Mouse (Mus musculus): ENCODE results near the gene Tmem38b.
"Not testable (repeated sequence)": the region's sequence is repeated elsewhere in the genome, so short reads cannot be mapped to it uniquely, and the experiment has no call there.

- not testable (repeated sequence) for TF ChIP-seq CTCF, EP300 (IDR thresholded peaks at IDR 0.05; ENCODE audit: low read depth)
These were observed 19.4 kb upstream of the Tmem38b start for GRCm38 (mm10) chr4:53806428-53806827.
